Mouse (Mus musculus): Measurements from ENCODE around the gene Wdfy2. TPM values are rescaled to one million over a fixed set of nuclear protein-coding genes. Genes with fewer than 3 reads are reported as not detected.

Wdfy2 gene
- polyA plus RNA-seq, 1 experiment from 2014 or later = 7.6 TPM

DNA sequence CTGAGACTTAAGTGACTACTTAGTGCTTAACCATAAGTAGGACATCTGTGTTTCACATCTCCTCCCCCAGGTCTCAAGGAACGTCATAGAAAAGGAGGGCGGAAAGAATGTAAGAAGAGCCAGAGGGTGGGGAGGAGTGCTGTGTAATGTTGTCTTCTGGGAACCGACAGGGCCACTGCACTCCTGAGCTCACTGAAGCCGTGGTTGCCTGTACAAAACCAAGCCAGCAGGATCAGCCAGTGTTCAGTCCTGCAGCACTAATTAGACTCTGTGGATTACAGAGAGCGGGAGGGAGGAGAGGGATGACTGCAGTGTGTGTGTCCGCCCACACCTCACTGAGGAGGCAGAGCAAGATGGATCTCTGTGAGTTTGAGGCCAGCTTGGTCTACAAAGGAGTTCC lies 13.5 kb downstream of the Wdfy2 start:
- 27% methylated on average over 6 of the region's 6 CpGs for WGBS
- 0 out of 2 replicates have a peak, but pooled peaks have one; percentile 45 for ATAC-seq (replicated peaks)
- Histone ChIP-seq H3K27ac (no peak overlapping the region), H3K9me3 (peaks cover 6% of the 10 kb centered on the region; the same call in 1 of the 2 replicates), H3K36me3 (replicated peaks) (no peaks in the 10 kb centered on the region), H3K9ac (no peak overlapping the region), H3K4me3 (no peak overlapping the region), H3K4me1 (peaks cover 18% of the 10 kb centered on the region), H3K4me2 (no peak overlapping the region), H3K27me3 (replicated peaks) (no peaks in the 10 kb centered on the region)

DNA sequence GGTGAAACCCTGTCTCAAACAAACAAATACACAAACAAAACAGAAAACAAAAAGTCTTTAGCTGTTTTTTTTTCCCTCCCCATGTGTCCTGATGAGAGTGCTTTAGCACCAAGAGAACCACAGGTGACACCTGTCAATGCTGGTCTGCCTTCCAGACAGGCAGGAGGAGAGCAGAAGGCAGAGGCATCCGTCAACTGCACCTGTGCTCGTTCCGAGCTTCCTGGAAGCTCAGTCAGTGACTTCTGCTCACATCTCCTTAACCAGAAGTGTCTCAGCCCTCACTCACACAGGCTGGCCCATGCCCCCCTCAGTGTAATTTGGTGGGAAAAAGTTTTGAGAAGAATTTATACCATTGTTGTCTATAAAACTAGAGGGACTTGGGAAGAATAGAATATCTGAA lies 15.4 kb downstream of the Wdfy2 start:
- Histone ChIP-seq H3K27me3 (replicated peaks) (no peaks in the 10 kb centered on the region), H3K9ac (no peak overlapping the region), H3K27ac (no peak overlapping the region), H3K4me3 (no peak overlapping the region), H3K36me3 (replicated peaks) (no peaks in the 10 kb centered on the region), H3K9me3 (peaks cover 6% of the 10 kb centered on the region; the same call in 1 of the 2 replicates), H3K4me2 (no peak overlapping the region), H3K4me1 (peaks cover 22% of the 10 kb centered on the region)
- WGBS = 81% methylated on average over 3 of the region's 3 CpGs
- no peak for ATAC-seq (replicated peaks)

DNA sequence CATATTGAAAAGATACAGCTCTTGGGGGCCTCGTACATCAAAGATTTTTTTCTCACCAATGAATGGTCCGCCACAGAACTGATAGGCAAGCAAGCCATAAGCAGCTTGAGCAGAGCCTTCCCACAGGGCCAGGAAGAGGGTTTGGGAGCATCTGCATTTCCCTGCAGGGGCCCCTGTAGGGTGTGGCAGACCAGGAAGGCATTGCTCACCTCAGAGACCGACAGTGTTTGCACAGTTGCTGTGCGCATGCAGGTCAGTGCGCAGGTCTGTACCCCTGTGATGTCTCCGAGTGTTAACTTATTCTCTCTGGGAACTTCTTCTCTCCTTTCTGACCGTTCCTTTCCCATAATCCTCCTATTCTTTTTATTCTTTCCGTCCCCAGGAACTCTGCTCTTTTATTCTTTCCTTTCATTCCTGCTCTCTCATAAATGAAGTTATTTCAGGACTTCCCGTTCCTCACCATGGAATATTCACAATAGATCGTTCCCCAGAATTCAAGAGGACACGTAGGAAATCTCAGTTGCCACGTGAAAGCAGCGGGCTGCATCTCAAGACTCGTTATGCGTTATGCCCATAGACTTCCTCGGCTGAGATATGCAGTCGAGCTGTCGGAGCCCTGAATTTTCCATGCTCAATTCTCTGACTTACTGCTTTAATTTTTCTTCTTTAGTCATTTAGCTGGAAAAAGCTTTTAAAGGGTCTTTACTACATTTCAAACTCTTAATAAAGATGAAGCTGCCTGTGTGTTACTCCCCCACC lies 17.8 kb downstream of the Wdfy2 start:
- H3K4me1 ChIP-seq = peaks cover 22% of the 10 kb centered on the region
- peak overlapping the region; percentile 2; the same call in 1 of the 2 replicates for H3K4me3 ChIP-seq

DNA sequence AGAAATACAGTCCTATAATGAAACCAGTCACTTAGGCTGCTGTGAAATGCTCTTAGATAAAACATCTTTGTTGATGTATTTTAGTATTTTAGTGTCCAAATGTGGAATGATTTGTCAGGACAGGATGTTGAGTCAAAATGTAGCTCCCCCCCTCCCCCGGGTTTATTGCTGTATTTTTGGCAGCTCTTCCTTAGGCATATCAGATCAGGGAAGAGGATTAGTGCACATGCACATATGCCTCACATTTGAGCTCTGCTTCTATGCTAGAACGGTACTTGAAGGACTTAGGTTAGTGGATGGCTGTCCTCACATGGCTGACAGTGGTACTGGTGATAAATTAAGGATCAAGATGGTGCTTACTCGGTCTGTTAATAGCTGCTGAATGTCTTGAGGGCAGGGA lies 18.4 kb downstream of the Wdfy2 start:
- no peak for ATAC-seq (replicated peaks)
- H3K9me3 ChIP-seq = no peaks in the 10 kb centered on the region
- WGBS = 67% methylated on average over 3 of the region's 3 CpGs
- no peak overlapping the region for H3K27ac ChIP-seq
- no peaks in the 10 kb centered on the region for H3K27me3 ChIP-seq (replicated peaks)
- H3K9ac ChIP-seq = no peak overlapping the region
- no peak overlapping the region for H3K4me3 ChIP-seq
- peak overlapping the region; percentile 37 for H3K4me2 ChIP-seq
- H3K36me3 ChIP-seq (replicated peaks) = no peaks in the 10 kb centered on the region
- peaks cover 22% of the 10 kb centered on the region for H3K4me1 ChIP-seq

More for the DNA sequence above, 17.8 kb downstream of the Wdfy2 start:
- WGBS = 38% methylated on average over 18 of the region's 18 CpGs
- Histone ChIP-seq H3K27me3 (replicated peaks) (no peaks in the 10 kb centered on the region), H3K36me3 (replicated peaks) (no peaks in the 10 kb centered on the region), H3K27ac (no peak overlapping the region; the same call in 1 of the 2 replicates), H3K4me2 (peak overlapping the region; percentile 37), H3K9ac (no peak overlapping the region), H3K9me3 (no peaks in the 10 kb centered on the region)
- ATAC-seq (replicated peaks) = no peak

DNA sequence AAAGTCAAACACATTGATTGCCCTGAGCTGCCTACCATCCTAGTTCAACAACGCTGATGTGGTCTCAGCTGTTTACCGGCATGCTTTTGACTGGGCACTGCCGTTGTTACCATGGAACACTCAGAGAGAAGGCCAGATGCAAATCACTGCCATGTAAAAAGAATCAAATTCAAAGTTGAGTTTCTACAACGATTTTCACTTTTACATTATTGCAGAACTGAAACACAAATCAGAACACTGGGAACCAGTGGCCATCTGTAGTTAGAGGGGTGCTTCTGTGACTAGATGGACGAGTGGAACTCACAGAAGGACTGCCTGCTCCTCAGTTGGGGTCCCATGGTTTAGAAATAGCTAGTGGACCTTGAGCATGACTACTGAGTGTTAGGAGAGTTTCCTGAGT lies 19.0 kb downstream of the Wdfy2 start:
- Histone ChIP-seq H3K9me3 (no peaks in the 10 kb centered on the region), H3K36me3 (replicated peaks) (no peaks in the 10 kb centered on the region), H3K9ac (no peak overlapping the region), H3K4me2 (no peak overlapping the region), H3K27me3 (replicated peaks) (no peaks in the 10 kb centered on the region), H3K4me1 (peaks cover 21% of the 10 kb centered on the region), H3K27ac (no peak overlapping the region), H3K4me3 (no peak overlapping the region)
- 92% methylated on average over 5 of the region's 5 CpGs for whole genome bisulfite sequencing
- ATAC-seq (replicated peaks) = no peak

DNA sequence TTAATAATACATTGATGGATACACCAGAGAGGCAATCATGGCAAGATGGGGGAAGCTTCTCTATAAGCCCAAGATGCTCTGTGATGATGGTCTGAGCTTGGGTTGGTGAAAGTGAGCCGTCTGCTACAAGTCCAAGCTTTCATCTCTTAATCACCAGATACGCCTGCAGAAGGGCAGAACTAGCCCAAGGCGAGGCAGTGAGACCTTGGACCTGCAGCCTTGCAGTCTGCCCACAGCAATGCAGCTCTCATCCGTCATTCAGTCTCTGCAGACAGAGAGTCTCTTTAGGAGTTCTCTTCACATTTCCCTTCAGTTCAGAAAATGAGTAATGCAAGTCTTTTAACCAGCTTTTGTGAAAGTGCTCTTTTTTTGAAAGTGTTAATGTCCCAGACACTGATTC lies 20.4 kb downstream of the Wdfy2 start:
- Histone ChIP-seq H3K9me3 (no peaks in the 10 kb centered on the region), H3K4me1 (peaks cover 14% of the 10 kb centered on the region), H3K27ac (no peak overlapping the region), H3K4me3 (no peak overlapping the region), H3K9ac (no peak overlapping the region), H3K27me3 (replicated peaks) (no peaks in the 10 kb centered on the region), H3K36me3 (replicated peaks) (no peaks in the 10 kb centered on the region), H3K4me2 (no peak overlapping the region)
- 89% methylated on average over 4 of the region's 4 CpGs for WGBS
- ATAC-seq (replicated peaks) = no peak

DNA sequence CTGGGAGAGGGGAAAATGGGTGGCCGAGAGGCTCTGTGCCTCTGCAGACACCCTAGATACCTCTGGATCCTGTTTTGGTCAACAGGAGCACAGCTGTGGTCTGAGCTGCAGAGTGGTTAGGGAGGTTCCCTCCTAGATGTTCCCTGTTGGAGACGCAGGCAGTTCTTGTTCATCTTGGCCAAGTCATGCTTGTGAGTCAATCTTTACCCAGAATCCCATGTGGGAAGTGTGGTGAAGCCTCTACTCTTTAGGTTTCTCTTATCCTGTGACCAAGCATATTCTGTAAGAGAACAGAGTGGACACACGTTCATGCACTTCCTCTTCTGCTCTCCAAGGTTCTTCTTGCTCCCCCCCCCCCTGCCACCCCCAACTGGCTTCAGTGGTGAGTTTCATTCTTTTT lies 20.8 kb downstream of the Wdfy2 start:
- no peaks in the 10 kb centered on the region for H3K36me3 ChIP-seq (replicated peaks)
- H3K9ac ChIP-seq = no peak overlapping the region
- ATAC-seq (replicated peaks) = no peak
- H3K4me3 ChIP-seq = no peak overlapping the region
- 86% methylated on average over 3 of the region's 3 CpGs for WGBS
- H3K4me1 ChIP-seq = peaks cover 14% of the 10 kb centered on the region
- H3K27me3 ChIP-seq (replicated peaks) = no peaks in the 10 kb centered on the region
- H3K27ac ChIP-seq = no peak overlapping the region
- no peak overlapping the region for H3K4me2 ChIP-seq
- H3K9me3 ChIP-seq = no peaks in the 10 kb centered on the region

DNA sequence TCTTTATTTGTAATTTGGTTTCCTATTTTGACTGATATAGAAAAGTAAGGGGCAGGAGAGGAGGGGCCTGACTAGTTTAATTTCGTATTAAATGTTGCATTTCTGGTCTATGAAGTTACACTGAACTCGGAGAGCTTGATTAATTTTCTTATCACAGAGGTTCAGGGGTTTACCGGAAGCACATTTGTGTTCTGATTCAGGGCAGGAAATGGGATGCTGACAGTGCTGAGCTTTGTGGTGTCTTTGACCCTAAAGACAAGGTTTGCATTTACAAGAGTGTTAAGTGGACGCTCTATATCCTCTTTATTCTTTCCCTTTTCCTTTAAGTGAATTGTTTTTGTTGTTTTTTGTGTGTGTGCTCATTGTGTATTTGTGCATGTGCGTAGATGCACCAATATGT lies 25.1 kb downstream of the Wdfy2 start:
- WGBS = 87% methylated on average over 5 of the region's 5 CpGs
- Histone ChIP-seq H3K36me3 (replicated peaks) (no peaks in the 10 kb centered on the region), H3K4me3 (no peak overlapping the region)

DNA sequence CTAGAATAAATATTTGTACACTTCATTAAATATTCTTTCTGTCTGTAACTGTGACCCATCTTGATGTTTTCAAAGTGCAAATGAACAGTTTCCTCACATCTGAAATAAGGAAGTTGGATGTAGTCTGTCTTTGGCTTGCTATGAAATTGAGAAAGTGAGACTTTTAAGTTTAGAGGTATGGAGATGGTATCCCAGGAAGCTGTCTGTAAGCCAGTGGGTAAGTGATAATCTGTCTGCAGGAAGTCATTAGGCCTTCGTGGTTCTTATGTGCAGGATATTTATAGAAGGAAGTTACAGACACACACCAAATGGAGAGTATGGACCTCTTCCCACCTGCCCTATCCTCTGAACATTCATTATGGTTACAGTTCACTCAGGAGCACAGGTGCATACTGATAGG lies 26.8 kb downstream of the Wdfy2 start:
- Histone ChIP-seq H3K9ac (no peak overlapping the region), H3K27ac (no peak overlapping the region), H3K36me3 (replicated peaks) (no peaks in the 10 kb centered on the region), H3K4me1 (0 out of 2 replicates have a peak, but pooled peaks cover 8% of the 10 kb centered on the region), H3K4me2 (no peak overlapping the region), H3K4me3 (no peak overlapping the region), H3K9me3 (no peaks in the 10 kb centered on the region), H3K27me3 (replicated peaks) (no peaks in the 10 kb centered on the region)
- no peak for ATAC-seq (replicated peaks)
- WGBS = 78% methylated on average over 1 of the region's 1 CpGs

More for the DNA sequence above, 25.1 kb downstream of the Wdfy2 start:
- Histone ChIP-seq H3K4me2 (no peak overlapping the region), H3K27me3 (replicated peaks) (no peaks in the 10 kb centered on the region), H3K9ac (no peak overlapping the region), H3K4me1 (0 out of 2 replicates have a peak, but pooled peaks cover 4% of the 10 kb centered on the region), H3K9me3 (no peaks in the 10 kb centered on the region), H3K27ac (no peak overlapping the region)
- no peak for ATAC-seq (replicated peaks)

DNA sequence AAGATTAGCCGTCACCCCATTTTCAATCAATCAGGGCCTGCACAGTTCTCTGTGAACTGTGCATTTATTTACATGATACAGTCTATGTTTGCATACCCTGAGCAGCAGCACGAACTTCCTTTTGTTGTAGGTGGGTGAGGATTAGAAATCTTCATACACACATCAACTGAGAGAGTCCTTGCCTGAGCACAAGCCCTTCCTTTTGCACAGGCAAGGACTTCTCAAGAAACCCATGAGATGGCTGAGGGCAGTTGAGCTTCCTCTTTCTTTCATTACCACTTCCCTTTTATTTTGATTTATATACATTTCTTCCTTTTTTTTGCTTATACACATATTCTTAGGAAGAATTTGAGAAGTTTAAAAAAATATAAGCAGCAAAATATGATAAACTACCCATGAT lies 27.9 kb downstream of the Wdfy2 start:
- H3K4me3 ChIP-seq = no peak overlapping the region
- ATAC-seq (replicated peaks) = no peak
- no peaks in the 10 kb centered on the region for H3K9me3 ChIP-seq
- no peak overlapping the region for H3K27ac ChIP-seq
- H3K9ac ChIP-seq = no peak overlapping the region
- 0 out of 2 replicates have a peak, but pooled peaks cover 8% of the 10 kb centered on the region for H3K4me1 ChIP-seq
- no peak overlapping the region for H3K4me2 ChIP-seq
- no peaks in the 10 kb centered on the region for H3K36me3 ChIP-seq (replicated peaks)
- no peaks in the 10 kb centered on the region for H3K27me3 ChIP-seq (replicated peaks)
- 48% methylated on average over 2 of the region's 2 CpGs for WGBS

DNA sequence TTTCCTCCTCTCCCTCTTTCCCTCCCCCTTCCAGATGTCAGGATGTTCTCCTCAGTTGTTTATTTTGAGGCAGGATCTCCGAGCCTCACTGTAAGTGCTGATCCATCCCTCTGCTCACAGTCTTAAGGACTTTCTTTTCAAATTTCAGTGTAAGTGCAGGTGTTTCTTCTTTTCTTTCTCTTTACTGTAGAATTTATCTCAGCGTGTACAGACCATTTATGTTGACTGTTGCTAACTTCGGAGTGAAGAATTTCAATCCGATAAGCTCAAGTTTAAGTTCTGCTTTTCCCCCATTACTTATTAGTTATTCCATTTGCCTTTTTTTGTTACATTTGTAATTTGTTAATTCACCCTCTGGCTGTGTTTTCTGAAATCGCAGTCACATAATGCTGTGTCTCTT lies 29.6 kb downstream of the Wdfy2 start:
- WGBS = 76% methylated on average over 5 of the region's 5 CpGs

DNA sequence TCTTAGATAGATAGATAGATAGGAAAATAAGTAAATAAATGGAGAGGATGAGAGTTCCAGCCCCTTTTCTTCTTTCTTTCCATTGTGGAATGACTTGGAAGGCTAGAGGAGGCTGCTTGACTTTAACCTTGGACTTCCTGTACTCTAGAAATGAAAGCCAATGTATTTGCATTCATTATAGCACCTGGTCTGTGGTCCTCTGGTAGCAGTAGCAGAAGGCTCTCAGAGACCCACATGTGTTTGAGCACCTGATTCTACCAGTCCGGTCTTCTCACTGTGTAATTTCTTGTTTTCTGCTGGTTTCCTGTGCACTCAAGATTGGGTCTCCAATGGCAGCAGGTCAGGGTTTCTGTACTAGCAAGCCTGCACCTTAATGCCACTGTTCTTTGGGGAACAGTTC lies 30.1 kb downstream of the Wdfy2 start:
- H3K27me3 ChIP-seq (replicated peaks) = no peaks in the 10 kb centered on the region
- no peak for ATAC-seq (replicated peaks)

More for the DNA sequence above, 29.6 kb downstream of the Wdfy2 start:
- Histone ChIP-seq H3K27me3 (replicated peaks) (no peaks in the 10 kb centered on the region), H3K36me3 (replicated peaks) (no peaks in the 10 kb centered on the region), H3K4me1 (0 out of 2 replicates have a peak, but pooled peaks cover 8% of the 10 kb centered on the region), H3K4me3 (no peak overlapping the region), H3K9me3 (no peaks in the 10 kb centered on the region), H3K4me2 (no peak overlapping the region), H3K27ac (no peak overlapping the region), H3K9ac (no peak overlapping the region)
- no peak for ATAC-seq (replicated peaks)

DNA sequence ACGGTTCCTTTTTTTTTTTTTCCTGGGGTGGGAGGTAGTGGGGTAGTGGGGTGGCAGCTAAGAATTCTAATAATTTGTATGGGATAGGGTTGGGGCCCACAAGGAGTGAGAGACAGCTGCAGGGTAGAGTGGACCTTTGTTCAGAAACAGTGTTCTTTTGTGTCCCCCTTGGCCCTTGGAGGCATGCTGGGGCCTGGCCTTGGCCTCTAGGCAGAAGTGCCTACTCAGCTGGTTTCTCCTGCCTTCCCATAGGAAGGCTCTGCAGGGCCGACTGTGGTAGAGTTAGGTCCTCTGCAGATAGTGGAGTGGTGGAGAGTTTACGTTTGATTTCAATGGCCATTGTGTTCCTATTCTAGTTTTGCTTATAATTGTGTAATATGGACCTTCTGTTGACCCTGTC lies 30.8 kb downstream of the Wdfy2 start:
- H3K4me1 ChIP-seq = 0 out of 2 replicates have a peak, but pooled peaks cover 8% of the 10 kb centered on the region
- no peaks in the 10 kb centered on the region for H3K27me3 ChIP-seq (replicated peaks)
- no peaks in the 10 kb centered on the region for H3K36me3 ChIP-seq (replicated peaks)
- no peak overlapping the region for H3K27ac ChIP-seq
- H3K9ac ChIP-seq = no peak overlapping the region
- no peaks in the 10 kb centered on the region for H3K9me3 ChIP-seq
- H3K4me2 ChIP-seq = no peak overlapping the region
- 57% methylated on average over 3 of the region's 3 CpGs for WGBS
- no peak for ATAC-seq (replicated peaks)
- H3K4me3 ChIP-seq = no peak overlapping the region

More for the DNA sequence above, 30.1 kb downstream of the Wdfy2 start:
- no peaks in the 10 kb centered on the region for H3K36me3 ChIP-seq (replicated peaks)
- H3K9ac ChIP-seq = no peak overlapping the region
- H3K27ac ChIP-seq = no peak overlapping the region
- H3K4me2 ChIP-seq = no peak overlapping the region
- 91% methylated on average over 1 of the region's 1 CpGs for WGBS
- no peaks in the 10 kb centered on the region for H3K9me3 ChIP-seq
- no peak overlapping the region for H3K4me3 ChIP-seq
- 0 out of 2 replicates have a peak, but pooled peaks cover 8% of the 10 kb centered on the region for H3K4me1 ChIP-seq

Data from midbrain, embryonic 15.5 days (tissue).